Mouse (Mus musculus) liver, postnatal 0 days (tissue): ENCODE data around the gene Lamp2.

Experiments used
- CTCF ChIP-seq: sonication (generic); IDR thresholded peaks from 2 replicates; pipeline ENCODE4 v1.5.1; 2016; ENCODE audit warnings: antibody characterized with exemption, low read depth
- EP300 ChIP-seq: IDR thresholded peaks from 2 replicates; pipeline ENCODE4 v1.6.1; 2016; ENCODE audit warnings: antibody characterized with exemption, low read depth, mild to moderate bottlenecking

- TF ChIP-seq EP300 (no peak), CTCF (no peak)
These were observed 53.3 kb downstream of the Lamp2 start for GRCm38 (mm10) chrX:38402981-38403380.
